Mouse (Mus musculus): ENCODE data around the gene Qpct. TPM values are rescaled to one million over a fixed set of nuclear protein-coding genes. Genes with fewer than 3 reads are reported as not detected.

Gene Qpct
- polyA plus RNA-seq, 1 experiment from 2014 or later, result 7.3 TPM

Other genes with a start within 250 kb of the Qpct start
- gene Heatr5b, start 216.5 kb upstream of the Qpct start, polyA plus RNA-seq (2014; fragmentation: Nextera tagmentation; extraction: Ambion mirVana), result 13.0 and 14.2 TPM in 2 replicates
- 38.7 and 39.5 TPM in 2 replicates for gene Gpatch11, start 216.3 kb upstream of the Qpct start, polyA plus RNA-seq (2014; fragmentation: Nextera tagmentation; extraction: Ambion mirVana)
- 6.4 and 7.1 TPM in 2 replicates for gene Eif2ak2, start 169.3 kb upstream of the Qpct start, polyA plus RNA-seq (2014; fragmentation: Nextera tagmentation; extraction: Ambion mirVana)
- gene Sult6b1, start 144.9 kb upstream of the Qpct start, polyA plus RNA-seq (2014; fragmentation: Nextera tagmentation; extraction: Ambion mirVana), result 0.15 and 0.45 TPM in 2 replicates
- 106 and 123 TPM in 2 replicates for gene Cebpzos, start 135.4 kb upstream of the Qpct start, polyA plus RNA-seq (2014; fragmentation: Nextera tagmentation; extraction: Ambion mirVana)
- gene Cebpz, start 114.8 kb upstream of the Qpct start, polyA plus RNA-seq (2014; fragmentation: Nextera tagmentation; extraction: Ambion mirVana), result 57.6 and 69.3 TPM in 2 replicates
- 58.2 and 62.5 TPM in 2 replicates for gene Ndufaf7, start 114.8 kb upstream of the Qpct start, polyA plus RNA-seq (2014; fragmentation: Nextera tagmentation; extraction: Ambion mirVana)
- gene Prkd3, start 31.1 kb upstream of the Qpct start, polyA plus RNA-seq (2014; fragmentation: Nextera tagmentation; extraction: Ambion mirVana), result 53.9 and 58.7 TPM in 2 replicates